Mouse (Mus musculus): ENCODE results near the gene Rbm39. TPM values are rescaled to one million over a fixed set of nuclear protein-coding genes. Genes with fewer than 3 reads are reported as not detected.
"Not testable (repeated sequence)": the region's sequence is repeated elsewhere in the genome, so short reads cannot be mapped to it uniquely, and the experiment has no call there.

Rbm39 gene
- total RNA-seq, 2 experiments from 2014 or later = 346 to 390 TPM

- no peak for DNase-seq (ENCODE audit: low spot score in 2 of 2)
- TF ChIP-seq CTCF (conservative IDR thresholded peaks at IDR 0.05) = no peak
- Histone ChIP-seq H3K4me3 (no peak overlapping the region), H3K27ac (no peak overlapping the region)
Observed at GRCm38 (mm10) chr2:156123731-156124130, 56.3 kb downstream of the Rbm39 start.

GRCm38 (mm10) chr2:156119566-156119965 is 60.5 kb downstream of the Rbm39 start:
- no peak for TF ChIP-seq CTCF (conservative IDR thresholded peaks at IDR 0.05)
- no peak for DNase-seq (ENCODE audit: low spot score in 2 of 2)
- H3K27ac ChIP-seq = no peak overlapping the region
- no peak overlapping the region for H3K4me3 ChIP-seq

DNA sequence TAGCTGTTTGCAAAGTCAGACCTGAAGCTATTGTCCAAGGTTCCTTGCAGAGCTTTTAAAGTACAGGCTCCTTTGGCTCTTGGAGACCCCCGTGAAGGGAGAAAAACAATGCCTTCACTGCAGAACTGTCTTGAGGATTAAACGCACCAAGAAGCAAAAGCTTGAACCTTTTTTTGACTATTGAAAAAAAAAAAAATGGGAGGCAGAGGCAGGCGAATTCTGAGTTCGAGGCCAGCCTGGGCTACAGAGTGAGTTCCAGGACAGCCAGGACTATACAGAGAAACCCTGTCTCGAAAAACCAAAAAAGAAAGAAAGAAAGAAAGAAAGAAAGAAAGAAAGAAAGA is 68.0 kb downstream of the Rbm39 start:
- not testable (repeated sequence) for DNase-seq (ENCODE audit: low spot score in 2 of 2)
- peak overlapping the region; percentile 99 for H3K27ac ChIP-seq
- peak overlapping the region; percentile 90 for H3K4me3 ChIP-seq

GRCm38 (mm10) chr2:156111358-156112079 is 68.5 kb downstream of the Rbm39 start, which contains the start of the genes Cpne1 and Rbm12:
Gene Cpne1 (minus strand): TSS chr2:156111965.
Gene Rbm12 (minus strand): TSS chr2:156111978.
- H3K27ac ChIP-seq = peak within 1 kb of the TSS; percentile 99
- TF ChIP-seq CTCF (conservative IDR thresholded peaks at IDR 0.05) = no peak
- peak; percentile 88 to 94 for DNase-seq (ENCODE audit: low spot score in 2 of 2)
- H3K4me3 ChIP-seq = peak within 1 kb of the TSS; percentile 90

- no peak for TF ChIP-seq CTCF (conservative IDR thresholded peaks at IDR 0.05)
- H3K27ac ChIP-seq = peak overlapping the region; percentile 99
- no peak for DNase-seq (ENCODE audit: low spot score in 2 of 2)
- H3K4me3 ChIP-seq = peak overlapping the region; percentile 90
Observed at GRCm38 (mm10) chr2:156110627-156111357, 69.2 kb downstream of the Rbm39 start.

Other genes starting within 250 kb of the Rbm39 start
- 10 to 100 TPM; 73.6 to 81.6 TPM for gene Uqcc1, start 249.9 kb downstream of the Rbm39 start, total RNA-seq (2021)
- gene Gm15557, start 239.5 kb downstream of the Rbm39 start, total RNA-seq (2021) = not detected
- under 1 TPM in 1 of 2 experiments, not detected in 1; 0.15 TPM for gene Gdf5, start 234.9 kb downstream of the Rbm39 start, total RNA-seq (2021)
- 10 to 100 TPM; 19.0 to 21.0 TPM for gene Cep250, start 223.8 kb downstream of the Rbm39 start, total RNA-seq (2021)
- gene 6430550D23Rik, start 172.3 kb downstream of the Rbm39 start, total RNA-seq (2021) = 1 to 10 TPM; 2.9 to 4.1 TPM
- gene Ergic3, start 172.2 kb downstream of the Rbm39 start, total RNA-seq (2021) = 100 to 1,000 TPM; 195 to 213 TPM
- not detected for gene Fer1l4, start 127.3 kb downstream of the Rbm39 start, total RNA-seq (2021)
- 1 to 10 TPM; 3.3 to 5.1 TPM for gene Spag4, start 115.1 kb downstream of the Rbm39 start, total RNA-seq (2021)
- 10 to 100 TPM; 26.9 to 27.3 TPM for gene Cpne1, start 68.3 kb downstream of the Rbm39 start, total RNA-seq (2021)
- 10 to 100 TPM; 26.9 to 36.3 TPM for gene Rbm12, start 68.3 kb downstream of the Rbm39 start, total RNA-seq (2021)
- gene Gm28036, start 53.1 kb downstream of the Rbm39 start, total RNA-seq (2021) = 10 to 100 TPM; 18.5 to 24.6 TPM
- gene Romo1, start 36.2 kb downstream of the Rbm39 start, total RNA-seq (2021) = 100 to 1,000 TPM; 149 to 160 TPM
- 10 to 100 TPM; 41.6 to 45.2 TPM for gene Nfs1, start 36.1 kb downstream of the Rbm39 start, total RNA-seq (2021)
- 100 to 1,000 TPM; 106 to 116 TPM for gene Phf20, start 16.2 kb upstream of the Rbm39 start, total RNA-seq (2021)
- gene Cnbd2, start 132.1 kb upstream of the Rbm39 start, total RNA-seq (2021) = 1 to 10 TPM; 5.1 to 5.4 TPM
- 10 to 100 TPM; 86.5 to 97.6 TPM for gene Scand1, start 132.5 kb upstream of the Rbm39 start, total RNA-seq (2021)
- 100 to 1,000 TPM; 340 to 347 TPM for gene Epb41l1, start 240.7 kb upstream of the Rbm39 start, total RNA-seq (2021)

Data from layer of hippocampus, adult 2 months (tissue).